Mouse (Mus musculus) erythroid progenitor cell, adult 5-6 weeks (primary cell): ENCODE results near the gene Ubn2. TPM values are rescaled to one million over a fixed set of nuclear protein-coding genes. Genes with fewer than 3 reads are reported as not detected.
"Not testable (repeated sequence)": the region's sequence is repeated elsewhere in the genome, so short reads cannot be mapped to it uniquely, and the experiment has no call there.

Experiments used
- ATAC-seq: replicated peaks from 2 replicates; pipeline ENCODE4 v1.8.0; 2016; ENCODE audit warnings: moderate number of reproducible peaks, mild to moderate bottlenecking, moderate TSS enrichment, inconsistent platforms; ENCODE audit not compliant: poor library complexity, low FRiP score, severe bottlenecking
- total RNA-seq, 2 experiments: library from RNA; stranded (forward) in 1 of 2; stranded (reverse) in 1 of 2; fragments of 150-400 nt in 1 of 2; fragments of 186-747, 209-891 nt in 1 of 2; gene quantifications; 2 replicates each; pipeline versions ENCODE4 v1.2.3 to v1.2.4; 2015 to 2017; ENCODE audit warnings: low replicate concordance in 2 of 2

The Ubn2 gene
- total RNA-seq, 2 experiments from 2014 or later = 33.1 to 46.5 TPM

DNA sequence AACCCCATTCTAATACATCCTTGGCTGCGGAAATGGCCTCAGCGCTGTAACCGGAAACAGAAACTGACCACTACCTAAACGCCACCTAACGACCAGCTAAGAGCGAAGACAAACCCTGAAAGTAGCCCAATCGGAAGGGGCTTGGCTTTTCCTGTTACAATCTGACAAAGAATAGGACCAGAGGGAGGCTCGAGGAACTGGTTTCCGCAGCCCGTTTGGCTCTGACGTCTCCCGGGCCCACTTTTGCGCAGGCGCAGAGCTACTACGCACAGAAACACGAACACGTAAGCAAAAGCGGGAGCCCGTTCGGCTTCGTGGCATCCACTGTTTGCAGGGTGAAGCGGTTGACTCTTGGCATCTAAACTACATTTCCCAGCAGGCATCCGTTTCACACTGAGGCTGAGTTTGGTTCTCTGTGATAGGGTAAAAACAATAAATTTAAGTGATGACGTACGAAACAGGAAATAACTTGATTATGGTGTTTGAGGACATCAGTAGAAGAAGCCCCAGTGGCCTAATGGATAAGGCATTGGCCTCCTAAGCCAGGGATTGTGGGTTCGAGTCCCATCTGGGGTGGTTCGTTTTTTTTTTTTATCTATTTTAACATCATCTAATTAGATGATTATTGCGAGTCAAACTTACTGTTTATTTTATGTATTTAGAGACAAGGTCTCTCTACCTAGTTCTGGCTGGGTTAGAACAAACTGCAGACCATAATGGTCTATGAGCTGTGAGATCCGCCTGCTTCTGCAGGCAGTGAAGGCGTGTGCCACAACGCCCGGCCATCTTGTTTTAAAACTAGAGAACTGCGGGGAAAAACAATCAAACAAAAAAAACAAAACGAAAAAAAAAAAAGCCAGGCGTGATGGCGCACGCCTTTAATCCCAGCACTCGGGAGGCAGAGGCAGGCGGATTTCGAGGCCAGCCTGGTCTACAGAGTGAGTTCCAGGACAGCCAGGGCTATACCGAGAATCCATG lies 100.0 kb downstream of the Ubn2 start, which contains the start of gene Fmc1:
Gene Fmc1 (plus strand): TSS at position 75 of the 978 bp plus-strand sequence.
- peak; percentile 83 for ATAC-seq

DNA sequence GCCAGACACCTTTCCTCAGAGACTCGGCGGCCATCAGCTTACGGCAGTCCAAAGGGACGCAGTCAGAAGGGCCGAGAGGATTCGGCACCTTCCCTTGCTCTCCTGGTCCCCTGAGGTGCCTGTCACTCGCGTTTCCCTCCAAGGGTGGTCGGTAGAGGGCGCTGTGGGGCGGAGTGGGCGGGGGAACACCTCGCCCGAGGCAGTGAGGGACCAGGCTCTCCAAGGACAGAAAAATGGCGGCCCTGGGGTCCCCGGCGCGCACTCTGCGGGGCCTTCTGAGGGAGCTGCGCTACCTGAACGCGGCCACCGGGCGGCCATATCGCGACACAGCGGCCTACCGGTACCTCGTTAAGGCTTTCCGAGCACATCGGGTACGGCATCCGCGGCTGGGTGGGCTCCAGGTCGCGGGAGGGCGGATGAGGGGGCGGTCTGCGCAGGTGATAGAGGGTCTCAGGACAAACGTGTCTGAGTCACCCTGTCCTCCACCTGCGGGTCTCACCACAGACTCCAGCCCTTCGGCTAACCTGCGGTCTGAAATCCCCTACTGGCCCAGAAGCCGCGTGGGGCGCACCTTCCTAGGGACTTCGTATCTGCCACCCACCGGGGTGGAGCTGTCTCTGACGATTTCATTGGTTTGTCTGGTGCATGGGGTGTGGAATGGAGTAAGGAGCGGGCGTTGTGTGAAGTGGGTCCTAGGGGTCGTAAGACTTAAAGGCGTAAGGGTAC lies 101.1 kb downstream of the Ubn2 start:
- ATAC-seq = peak; percentile 77

DNA sequence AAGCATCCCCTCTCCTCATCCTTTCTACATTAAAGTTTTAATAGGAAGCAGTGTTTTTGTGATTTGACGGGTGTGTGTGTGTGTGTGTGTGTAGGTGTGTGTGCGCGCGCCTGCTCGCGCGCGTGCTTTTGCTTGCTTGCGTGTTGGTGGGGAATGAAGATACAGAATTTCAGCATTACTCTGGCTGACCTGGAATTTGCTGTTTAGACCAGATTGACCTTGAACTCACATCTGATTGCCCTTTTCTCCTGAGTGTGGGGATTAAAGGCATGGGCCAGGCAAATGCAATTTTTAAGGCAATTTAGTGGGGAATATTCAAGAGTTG lies 101.6 kb downstream of the Ubn2 start:
- ATAC-seq = peak; percentile 3; the same call in 1 of the 2 replicates

DNA sequence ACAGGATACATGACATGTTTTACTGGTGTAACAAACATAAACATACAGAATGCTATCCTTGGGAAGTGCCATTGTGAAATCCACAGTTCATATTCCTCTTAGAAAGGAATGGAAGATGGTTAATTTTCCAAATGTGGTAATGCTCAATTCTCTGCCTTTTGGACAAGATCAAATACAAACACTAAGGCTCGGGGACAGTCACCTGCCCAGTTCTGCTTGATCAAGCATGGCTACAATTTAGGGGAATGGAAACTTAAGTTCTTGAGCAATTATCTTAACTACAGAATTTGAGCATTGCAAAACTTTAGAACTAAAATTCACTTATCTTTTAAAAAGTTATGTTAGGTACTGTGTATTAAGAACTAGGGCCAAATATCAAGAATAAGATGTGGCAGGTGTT lies 102.0 kb downstream of the Ubn2 start:
- no peak for ATAC-seq

DNA sequence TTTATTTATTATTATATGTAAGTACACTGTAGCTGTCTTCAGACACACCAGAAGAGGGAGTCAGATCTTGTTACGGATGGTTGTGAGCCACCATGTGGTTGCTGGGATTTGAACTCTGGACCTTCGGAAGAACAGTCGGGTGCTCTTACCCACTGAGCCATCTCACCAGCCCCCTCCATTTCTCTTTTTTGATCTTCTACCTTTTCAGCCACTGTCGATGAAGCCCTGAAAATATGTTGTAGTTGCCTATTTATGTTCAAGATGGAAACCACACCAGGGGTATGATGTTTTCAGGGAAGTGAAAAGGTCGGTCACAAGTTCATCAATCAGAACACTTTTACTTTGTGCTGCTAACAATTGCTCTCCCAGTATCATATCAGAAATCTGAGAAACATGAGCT lies 110.4 kb downstream of the Ubn2 start:
- ATAC-seq = not testable (repeated sequence)

DNA sequence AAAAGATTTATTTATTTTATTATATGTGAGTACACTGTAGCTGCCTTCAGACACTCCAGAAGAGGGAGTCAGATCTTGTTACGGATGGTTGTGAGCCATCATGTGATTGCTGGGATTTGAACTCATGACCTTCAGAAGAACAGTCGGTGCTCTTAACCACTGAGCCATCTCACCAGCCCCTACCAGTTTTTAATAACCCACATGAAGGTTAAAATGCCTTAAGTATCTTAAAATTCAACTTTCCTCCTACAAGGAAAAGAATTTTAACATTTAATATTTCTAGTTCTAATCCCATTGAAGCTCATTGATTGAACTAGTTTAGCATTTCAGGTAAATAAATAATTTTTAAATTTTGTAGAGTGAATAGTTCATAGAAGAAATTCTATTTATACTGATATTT lies 113.3 kb downstream of the Ubn2 start:
- not testable (repeated sequence) for ATAC-seq

DNA sequence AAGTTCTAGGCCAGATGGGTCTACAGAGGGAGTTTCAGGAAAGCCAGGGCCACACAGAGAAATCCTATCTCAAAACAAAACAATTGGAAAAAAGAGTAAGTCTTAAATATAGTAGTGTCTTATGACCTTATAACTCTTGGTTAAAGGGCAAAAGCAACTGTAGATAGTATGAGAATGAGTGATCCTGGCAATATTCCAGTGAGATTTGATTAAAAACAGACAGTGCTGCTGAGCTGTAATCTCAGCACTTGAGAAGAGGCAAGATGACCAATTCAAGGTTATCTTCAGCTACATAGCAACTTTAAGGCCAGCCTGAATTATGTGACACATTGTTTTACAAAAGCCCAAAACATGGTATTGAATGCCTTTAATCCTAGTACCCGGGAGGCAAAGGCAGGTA lies 114.0 kb downstream of the Ubn2 start:
- ATAC-seq = no peak

DNA sequence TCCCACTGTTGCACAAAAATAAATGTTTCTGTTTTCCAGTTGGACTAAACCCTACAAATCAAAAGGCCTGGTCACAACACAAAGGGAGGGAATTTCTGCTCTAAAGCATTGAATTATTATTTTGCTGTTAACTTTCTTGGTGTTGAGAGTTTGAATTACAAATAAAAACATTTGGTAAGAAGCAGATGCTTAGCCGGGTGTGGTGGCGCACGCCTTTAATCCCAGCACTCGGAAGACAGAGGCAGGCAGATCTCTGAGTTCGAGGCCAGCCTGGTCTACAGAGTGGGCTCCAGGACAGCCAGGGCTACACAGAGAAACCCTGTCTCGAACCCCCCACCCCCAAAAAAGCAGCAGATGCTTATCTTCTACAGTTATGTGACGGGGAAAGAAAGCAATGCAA lies 114.8 kb downstream of the Ubn2 start:
- ATAC-seq = not testable (repeated sequence)

DNA sequence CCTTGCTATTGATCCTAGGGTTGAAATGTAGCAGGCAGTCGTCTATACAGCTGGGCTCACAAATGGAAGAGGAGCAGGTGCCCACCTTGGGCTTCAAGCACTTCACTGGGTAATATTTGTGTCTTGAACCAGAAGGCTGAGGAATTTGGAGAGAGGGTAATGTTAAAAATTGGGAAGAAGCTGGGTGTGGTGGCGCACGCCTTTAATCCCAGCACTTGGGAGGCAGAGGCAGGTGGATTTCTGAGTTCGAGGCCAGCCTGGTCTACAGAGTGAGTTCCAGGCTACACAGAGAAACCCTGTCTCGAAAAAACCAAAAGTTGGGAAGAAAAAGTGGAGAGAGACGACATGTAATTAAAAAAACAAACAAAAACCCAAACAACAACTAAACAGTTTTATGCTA lies 116.1 kb downstream of the Ubn2 start:
- not testable (repeated sequence) for ATAC-seq

DNA sequence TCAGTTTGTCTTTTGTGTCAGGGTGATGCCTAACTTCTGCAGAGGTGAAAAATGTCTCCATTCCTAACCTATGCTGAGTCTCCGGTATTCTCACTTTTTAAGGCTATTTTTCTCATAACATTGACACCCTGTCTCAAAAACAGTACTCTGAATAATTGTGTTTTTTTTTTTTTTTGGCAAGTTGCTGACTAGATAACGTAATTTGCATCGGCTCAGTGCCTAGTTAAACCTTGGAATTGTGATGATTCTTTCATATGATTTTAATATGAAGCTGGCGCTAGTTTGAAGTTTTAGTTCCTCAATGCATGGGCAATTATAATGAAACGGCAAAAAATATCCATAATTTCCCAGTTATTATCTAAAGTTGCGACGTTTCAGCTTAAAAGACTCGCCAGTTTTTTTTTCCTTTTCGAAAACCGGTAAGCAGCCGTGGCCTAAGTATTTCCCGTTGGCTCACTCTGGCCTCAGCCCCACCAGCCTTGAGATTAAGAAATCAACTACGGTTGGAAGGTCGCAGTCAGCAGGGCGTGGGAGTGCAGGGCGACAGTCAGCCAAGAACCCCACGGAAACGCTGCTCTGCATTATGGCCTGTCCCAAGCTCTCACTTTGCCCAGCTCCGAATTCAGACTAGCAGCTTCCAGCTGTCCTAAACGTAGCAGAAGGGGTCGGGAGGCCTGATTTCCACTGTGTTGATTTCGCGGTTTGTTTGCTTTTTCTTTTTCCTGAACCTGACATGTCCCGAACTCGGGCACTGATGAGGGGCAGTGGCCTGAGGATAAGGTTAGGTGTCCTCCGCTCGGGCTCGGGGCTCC lies 116.7 kb downstream of the Ubn2 start:
- ATAC-seq = peak; percentile 79

DNA sequence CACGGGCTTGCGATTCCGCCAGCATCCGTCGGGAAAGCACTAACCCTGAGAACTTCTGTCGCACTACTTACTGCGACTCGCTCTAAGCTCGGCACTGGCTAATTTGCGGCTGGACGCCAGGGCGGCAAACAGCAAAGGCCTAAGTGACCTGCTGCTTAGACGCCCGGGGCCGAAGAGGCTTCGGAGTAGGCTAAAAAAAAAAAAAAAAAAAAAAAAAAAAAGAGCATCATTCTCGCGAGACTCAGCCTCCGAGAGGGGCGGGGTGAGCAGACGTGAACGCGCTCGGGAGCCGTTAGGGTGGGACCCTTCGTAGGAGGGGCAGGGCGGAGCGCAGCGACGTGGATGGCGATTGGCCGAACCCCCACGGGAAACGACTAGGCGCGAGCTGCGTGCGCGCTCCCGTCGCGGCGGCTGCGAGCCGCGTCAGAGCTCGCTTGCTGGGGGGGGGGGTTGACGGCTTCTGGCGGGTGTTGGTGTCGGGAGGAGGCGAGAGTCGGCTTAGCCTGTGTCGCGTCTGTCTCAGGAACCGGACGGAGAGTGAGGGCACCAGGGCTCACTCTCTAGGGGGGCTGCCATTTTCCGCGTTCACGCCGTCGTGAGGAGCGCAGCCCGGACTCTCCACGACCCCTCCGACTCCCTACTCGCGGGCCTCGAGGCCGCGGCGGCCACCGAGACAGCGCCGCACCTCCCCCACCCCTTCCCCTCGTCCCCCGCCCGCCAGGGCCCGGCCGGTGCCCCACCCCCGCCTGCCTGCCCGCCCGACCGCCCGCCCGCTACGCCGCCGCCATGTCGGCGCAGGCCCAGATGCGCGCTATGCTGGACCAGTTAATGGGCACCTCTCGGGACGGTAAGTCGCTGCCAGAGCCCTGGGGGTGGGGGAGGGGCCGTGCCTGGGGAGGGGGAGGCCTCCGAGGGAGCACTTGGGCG lies 117.6 kb downstream of the Ubn2 start, which contains the start of gene Luc7l2:
Gene Luc7l2 (plus strand): TSS at position 273 of the 927 bp plus-strand sequence.
- peak; percentile 86 for ATAC-seq

DNA sequence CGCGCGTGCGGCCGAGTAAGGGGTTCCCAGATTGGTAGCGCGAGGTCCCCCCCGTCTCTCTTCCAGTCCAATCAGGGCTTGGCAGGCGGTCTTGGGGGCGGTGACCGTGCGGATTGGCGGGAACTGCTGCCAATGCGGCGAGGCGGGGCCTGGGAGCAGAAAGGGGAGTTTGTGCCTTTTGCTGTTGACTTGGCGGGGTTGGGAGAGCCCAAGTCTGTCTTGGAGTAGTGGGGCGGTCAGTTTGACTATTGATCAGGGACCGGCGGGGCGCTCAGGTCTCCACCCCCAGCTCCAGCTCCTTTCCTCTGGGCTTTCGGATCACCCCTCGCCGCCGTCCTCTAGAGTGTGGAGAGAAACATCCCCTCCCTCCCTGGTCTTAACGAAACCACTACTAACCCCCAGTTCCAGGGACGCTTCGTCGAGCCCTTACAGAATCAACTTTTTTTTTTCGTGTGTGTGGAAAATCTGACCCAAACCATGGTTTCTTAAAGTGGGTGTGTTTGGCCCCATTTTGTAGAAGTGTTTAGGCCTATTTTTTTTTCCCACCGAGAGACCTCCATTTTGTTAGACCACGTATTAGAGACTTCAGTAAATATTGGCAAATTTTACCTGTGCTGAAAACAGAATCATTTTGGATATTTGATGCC lies 118.4 kb downstream of the Ubn2 start:
- ATAC-seq = peak; percentile 86

DNA sequence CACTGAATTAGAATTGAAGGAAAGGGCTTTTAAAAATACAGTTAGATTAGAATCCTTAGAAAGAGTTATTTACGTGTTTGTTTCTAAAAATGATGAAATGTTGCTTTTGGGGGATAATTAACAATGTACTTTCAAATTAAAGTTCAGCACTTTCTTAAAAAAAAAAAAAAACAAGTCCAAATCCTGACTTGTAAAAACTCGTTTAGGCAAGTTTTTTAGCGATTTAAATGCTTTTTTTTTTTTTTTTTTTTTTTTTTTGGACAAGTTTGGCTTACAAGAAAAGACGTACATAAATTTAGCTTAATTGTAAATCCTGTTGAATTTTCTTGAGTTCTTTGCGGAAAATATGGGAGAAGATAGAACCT lies 118.9 kb downstream of the Ubn2 start:
- no peak for ATAC-seq

Other genes starting within 250 kb of the Ubn2 start
- 0.72 TPM in 1 of 2 replicates, not detected in the other for gene D630045J12Rik, start 179.9 kb upstream of the Ubn2 start, total RNA-seq (2015; ENCODE audit: low replicate concordance)
- 0.13 TPM in 1 of 2 replicates, not detected in the other for gene D630045J12Rik, start 179.9 kb upstream of the Ubn2 start, total RNA-seq (2017; ENCODE audit: low replicate concordance)
- 1.1 and 2.5 TPM in 2 replicates for gene Zc3hav1l, start 134.7 kb upstream of the Ubn2 start, total RNA-seq (2015; ENCODE audit: low replicate concordance)
- gene Zc3hav1l, start 134.7 kb upstream of the Ubn2 start, total RNA-seq (2017; ENCODE audit: low replicate concordance) = 0.64 and 1.1 TPM in 2 replicates
- 149 and 161 TPM in 2 replicates for gene Zc3hav1, start 79.3 kb upstream of the Ubn2 start, total RNA-seq (2015; ENCODE audit: low replicate concordance)
- 166 and 185 TPM in 2 replicates for gene Zc3hav1, start 79.3 kb upstream of the Ubn2 start, total RNA-seq (2017; ENCODE audit: low replicate concordance)
- gene Ttc26, start 52.5 kb upstream of the Ubn2 start, total RNA-seq (2015; ENCODE audit: low replicate concordance) = 0.72 TPM in 1 of 2 replicates, not detected in the other
- gene Ttc26, start 52.5 kb upstream of the Ubn2 start, total RNA-seq (2017; ENCODE audit: low replicate concordance) = not detected in 2 replicates
- gene Fmc1, start 99.6 kb downstream of the Ubn2 start, total RNA-seq (2015; ENCODE audit: low replicate concordance) = 26.0 and 26.7 TPM in 2 replicates
- 0.90 and 1.1 TPM in 2 replicates for gene Fmc1, start 99.6 kb downstream of the Ubn2 start, total RNA-seq (2017; ENCODE audit: low replicate concordance)
- gene Luc7l2, start 117.4 kb downstream of the Ubn2 start, total RNA-seq (2015; ENCODE audit: low replicate concordance) = 322 and 443 TPM in 2 replicates
- gene Luc7l2, start 117.4 kb downstream of the Ubn2 start, total RNA-seq (2017; ENCODE audit: low replicate concordance) = 458 and 570 TPM in 2 replicates
- not detected in 2 replicates for gene Klrg2, start 203.3 kb downstream of the Ubn2 start, total RNA-seq (2015; ENCODE audit: low replicate concordance)
- not detected in 2 replicates for gene Klrg2, start 203.3 kb downstream of the Ubn2 start, total RNA-seq (2017; ENCODE audit: low replicate concordance)
- not detected in 2 replicates for gene Clec2l, start 229.1 kb downstream of the Ubn2 start, total RNA-seq (2015; ENCODE audit: low replicate concordance)
- 0.39 TPM in 1 of 2 replicates, not detected in the other for gene Clec2l, start 229.1 kb downstream of the Ubn2 start, total RNA-seq (2017; ENCODE audit: low replicate concordance)